Mouse (Mus musculus): ENCODE measurements around the gene Baz1a.

GRCm38 (mm10) chr12:54887580-54888127 lies 126.5 kb downstream of the Baz1a start:
- TF ChIP-seq CTCF (IDR thresholded peaks at IDR 0.05; ENCODE audit: low read depth) (no peak), EP300 (IDR thresholded peaks at IDR 0.05; ENCODE audit: low read depth) (no peak)
